Mouse (Mus musculus) mouse embryonic stem cell (cell line): Measurements from ENCODE around the gene Meis2.

Experiments used
- in situ Hi-C, 2 experiments: fragments of 300-500 bp; cut with MboI; formaldehyde crosslinking; loops; 1 replicate in 1 of 2; 3 replicates in 1 of 2; pipeline ENCODE4 v1.14.3; 2019 to 2020; ENCODE audit warnings: low sequenced_read_pairs in 2 of 2, low pct_unique_long_range_greater_than_20kb in 1 of 2, mixed read lengths in 1 of 2; ENCODE audit not compliant: unreplicated experiment in 1 of 2

Meis2 gene

DNA sequence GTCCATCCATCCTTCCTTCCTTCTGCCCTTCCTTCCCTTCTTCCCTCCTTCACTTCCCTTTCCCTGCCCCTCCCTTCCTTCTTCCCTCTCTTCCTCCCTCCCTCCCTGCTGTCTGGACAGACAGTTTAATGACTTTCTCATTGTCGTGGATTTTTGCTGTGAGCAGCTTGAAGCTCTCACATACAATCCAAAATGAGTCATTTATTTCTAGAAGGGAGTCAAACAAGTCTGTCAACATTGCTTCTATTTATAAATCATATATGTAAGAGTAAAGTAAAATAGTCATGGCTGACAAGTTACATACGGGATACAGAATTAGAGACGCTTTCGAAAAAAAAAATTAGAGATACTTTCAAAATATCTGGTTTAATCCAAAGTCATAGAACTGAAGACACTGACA lies 43.7 kb downstream of the Meis2 start:
- in situ Hi-C loops, result loop anchor here in 1 of 2 experiments (5.0 kb wide), 1 partner anchor 40 kb away; no protein-coding TSS in a partner anchor

DNA sequence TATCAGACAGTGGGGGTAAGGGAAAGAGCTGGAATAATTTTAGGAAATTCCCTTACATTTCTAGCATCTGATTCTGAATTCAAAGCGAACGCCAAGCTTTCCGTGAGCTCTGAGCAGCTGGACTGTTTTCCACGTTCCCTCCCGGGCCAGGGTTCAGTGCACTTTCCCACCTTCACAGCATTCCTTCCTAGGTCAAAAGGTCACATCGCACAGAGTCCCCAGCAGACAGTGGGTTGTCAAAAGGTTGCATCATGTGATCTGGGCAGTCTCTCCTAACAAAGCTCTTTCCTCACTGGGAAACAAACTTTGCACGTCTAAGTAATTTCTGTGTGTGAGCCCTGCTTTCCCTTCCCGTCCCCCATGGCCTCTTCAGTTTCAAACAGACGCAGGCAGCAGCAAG lies 44.6 kb downstream of the Meis2 start:
- in situ Hi-C loops, result loop anchor here in 1 of 2 experiments (5.0 kb wide), 1 partner anchor 41 kb away; no protein-coding TSS in a partner anchor

DNA sequence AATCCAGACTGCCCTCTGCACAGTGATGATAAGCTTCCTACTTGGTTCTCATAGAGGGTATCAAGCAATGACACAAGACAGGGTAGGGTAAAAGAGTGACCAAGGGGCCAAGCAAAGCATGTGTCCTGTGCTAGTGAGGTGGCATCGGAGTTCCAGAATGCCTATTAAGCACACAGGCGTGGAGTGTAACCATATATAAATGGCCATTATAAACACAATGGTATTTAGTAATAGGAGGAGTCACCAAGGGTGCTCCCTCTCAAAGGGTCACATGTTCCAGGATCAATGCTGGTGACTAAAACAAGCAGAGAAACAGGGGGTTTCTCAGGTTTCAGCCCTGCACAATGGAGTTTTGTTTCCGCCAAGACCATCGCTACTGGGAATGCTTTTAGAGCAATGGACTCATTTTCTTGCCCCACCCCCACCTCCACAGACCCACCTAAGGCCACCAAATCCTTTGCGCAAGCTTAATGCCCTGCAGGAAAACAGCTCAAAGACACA lies 45.1 kb downstream of the Meis2 start:
- in situ Hi-C loops, result loop anchor here in 1 of 2 experiments (5.0 kb wide), 1 partner anchor 42 kb away; no protein-coding TSS in a partner anchor

DNA sequence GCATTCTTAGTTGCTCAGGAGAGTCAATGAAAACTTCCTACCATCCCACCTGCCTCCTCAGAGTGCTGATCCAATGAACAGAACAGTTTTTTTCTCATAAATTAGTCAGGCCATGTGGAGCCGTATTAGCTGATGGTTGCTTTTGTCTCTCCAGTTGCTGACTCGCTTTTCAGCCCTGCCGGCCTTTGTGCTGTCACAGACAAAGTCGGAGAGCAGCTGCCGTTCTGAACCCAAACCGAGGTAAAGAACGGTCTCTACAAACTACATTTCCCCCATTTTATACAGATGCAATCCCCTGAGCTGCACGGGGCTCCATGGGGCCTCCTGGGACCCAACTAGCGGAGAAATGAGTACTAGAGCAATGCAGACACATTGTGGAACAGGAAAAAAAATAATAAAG lies 45.7 kb downstream of the Meis2 start:
- in situ Hi-C loops, result loop anchor here in 1 of 2 experiments (5.0 kb wide), 1 partner anchor 42 kb away; no protein-coding TSS in a partner anchor

DNA sequence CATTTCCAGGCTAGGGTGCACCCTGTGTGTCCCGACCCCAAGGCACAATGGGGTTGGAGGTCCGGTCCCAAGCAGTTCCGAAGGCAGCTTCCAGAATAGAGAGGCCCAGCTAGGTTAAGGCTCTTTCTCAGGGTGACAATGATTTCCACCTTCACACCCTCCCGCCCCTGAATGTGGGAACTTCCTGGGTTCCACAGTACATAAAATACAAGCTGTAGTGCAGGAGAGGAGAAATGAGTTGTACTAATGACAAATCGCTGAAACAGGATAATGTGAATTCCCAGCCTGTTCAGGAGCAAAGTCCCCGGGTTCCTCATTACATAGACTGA lies 46.2 kb downstream of the Meis2 start:
- in situ Hi-C loops, result no loop called here

DNA sequence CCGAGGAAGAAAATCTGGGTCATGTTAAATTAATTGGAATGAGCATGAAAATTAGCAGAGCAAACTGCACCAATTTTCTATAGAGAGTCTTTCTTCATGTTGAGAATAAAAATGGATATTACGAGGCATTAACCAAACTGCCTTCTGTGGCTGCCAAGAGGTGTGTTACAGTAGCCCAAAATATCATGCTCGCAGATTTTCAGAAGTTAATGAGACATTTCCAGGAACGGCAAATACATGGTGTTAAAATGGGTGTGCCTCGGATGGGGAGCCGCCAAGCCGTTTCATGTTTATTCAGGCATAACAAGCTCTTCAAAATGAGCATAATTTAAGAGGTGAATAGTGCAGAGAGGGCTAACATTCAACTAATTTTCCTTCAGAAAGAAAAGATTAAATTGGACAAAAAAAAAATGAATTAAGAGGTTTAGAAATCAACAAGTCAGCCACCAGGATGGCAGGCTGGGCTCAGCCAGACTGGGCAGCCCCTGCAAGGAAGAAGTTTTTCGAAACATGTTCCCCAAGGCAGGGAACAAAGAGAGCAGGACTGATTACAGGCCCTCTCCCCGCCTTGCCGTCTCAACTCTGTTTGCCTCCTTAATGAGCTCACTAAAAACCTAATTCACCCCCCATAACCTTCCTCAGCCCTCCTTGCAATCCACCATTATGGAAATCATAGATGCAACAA lies 46.7 kb downstream of the Meis2 start:
- in situ Hi-C loops, result no loop called here

DNA sequence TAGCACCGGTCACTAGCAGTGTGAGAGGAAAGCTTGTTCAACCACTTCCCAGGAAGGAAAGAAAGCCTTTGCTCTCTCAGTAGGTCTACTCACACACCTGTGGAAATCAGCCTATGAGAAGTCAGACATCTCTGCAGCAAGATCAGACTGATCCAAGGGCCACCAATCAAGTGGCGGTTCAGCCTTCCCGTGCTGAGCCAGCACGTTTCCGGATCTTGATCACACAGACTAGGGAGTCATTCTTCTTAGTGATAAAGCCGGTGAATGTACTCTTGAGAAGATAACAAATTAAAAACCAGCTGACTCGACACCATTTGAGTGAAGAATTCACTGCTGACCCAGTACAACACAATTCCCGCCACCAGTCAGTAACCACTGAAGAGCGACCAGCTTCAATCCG lies 50.1 kb downstream of the Meis2 start:
- in situ Hi-C loops, result no loop called here

DNA sequence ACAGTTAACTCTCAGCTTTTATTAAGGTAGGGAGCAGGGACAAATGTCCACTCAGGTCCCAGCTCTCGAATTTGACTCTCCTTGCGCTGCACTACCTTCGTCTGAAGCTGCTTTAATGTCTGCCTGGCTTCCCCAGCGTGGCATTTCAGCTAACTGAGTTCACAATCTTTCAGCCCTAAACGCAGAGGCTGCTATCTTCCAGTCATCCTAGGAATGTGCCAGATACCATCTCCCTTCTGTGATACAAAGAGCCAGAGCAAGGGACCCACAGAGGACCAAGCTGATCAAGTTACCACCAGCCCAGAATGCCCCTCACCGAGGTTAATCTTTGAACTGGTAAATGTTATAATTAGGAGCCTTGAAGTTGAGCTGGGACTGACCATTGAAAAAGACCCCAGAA lies 55.2 kb downstream of the Meis2 start:
- in situ Hi-C loops, result no loop called here

DNA sequence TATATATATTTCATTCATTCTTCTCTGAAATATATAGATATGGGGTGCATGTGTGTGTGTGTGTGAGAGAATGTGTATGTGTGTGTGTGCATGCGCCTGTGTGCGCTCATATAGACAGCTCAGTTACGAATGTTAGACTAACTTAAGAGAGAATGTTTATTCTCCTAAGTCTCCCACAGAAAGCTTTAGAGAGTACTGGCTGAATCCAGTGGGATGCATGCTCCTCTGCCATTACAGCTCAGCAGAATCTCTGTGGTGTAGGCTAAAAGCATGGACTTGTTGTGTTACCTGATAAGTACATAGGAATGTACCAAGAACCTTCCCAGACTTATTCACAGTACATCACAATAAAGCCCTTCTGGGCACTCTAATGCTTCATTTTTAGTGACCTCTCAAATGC lies 55.6 kb downstream of the Meis2 start:
- in situ Hi-C loops, result no loop called here

DNA sequence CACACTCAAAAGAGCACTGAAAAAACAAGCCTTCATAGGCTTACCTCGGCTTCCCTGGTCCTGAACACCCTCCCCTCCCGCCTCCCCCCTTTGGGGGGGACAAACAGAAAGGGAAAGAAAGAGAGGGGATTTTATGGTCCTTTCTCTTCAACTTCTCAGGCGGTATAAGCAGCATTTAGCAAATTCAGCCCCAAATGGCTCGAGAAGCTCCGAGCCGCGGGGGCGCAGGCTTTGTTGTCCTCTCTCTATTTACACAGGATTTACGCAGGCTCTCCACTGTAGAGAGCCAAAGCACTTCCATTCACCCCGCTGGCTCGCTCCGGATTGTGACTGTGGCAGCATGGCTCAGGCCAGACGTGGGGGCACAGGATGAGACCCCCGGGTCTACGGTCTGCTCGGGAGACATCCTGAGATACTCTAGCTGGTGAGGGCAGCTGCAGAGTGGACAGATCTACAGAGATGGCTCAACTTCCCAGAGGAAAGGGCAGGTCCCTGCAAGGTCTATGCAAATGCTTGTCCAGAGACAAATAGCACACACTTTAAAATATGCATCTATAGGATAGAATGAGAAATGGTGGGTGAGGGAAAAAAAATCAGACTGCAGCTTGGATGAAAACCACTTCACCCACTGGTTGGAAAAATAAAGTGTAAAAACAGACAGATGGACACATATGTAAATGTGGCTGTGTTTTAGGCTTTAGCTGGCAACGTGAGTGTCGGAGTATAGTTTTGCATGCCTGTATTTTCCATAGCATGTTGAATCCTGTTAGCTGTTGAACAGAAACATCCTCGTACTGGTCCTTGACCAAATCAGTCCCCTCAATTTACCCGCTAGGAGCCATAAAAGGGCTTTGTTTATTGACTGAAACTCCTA lies 56.3 kb downstream of the Meis2 start:
- in situ Hi-C loops, result no loop called here

DNA sequence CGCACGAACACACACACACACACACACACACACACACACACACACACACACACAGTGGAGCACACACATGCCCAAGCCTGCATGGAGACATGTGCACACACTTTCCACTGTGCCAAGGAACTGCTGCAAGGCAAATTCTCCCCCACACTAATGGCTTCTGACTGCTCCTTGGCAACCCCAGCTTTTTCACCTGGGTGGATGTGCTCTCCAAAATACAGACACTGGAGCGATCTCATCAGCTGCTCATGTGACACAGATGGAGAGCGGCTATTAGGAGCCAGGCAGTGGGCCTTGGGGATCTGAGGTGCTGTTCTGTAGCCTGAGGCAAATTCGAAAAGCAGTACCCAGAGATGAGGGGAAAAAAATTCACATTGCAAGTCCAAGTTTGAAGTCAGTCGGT lies 63.3 kb downstream of the Meis2 start:
- in situ Hi-C loops, result no loop called here

DNA sequence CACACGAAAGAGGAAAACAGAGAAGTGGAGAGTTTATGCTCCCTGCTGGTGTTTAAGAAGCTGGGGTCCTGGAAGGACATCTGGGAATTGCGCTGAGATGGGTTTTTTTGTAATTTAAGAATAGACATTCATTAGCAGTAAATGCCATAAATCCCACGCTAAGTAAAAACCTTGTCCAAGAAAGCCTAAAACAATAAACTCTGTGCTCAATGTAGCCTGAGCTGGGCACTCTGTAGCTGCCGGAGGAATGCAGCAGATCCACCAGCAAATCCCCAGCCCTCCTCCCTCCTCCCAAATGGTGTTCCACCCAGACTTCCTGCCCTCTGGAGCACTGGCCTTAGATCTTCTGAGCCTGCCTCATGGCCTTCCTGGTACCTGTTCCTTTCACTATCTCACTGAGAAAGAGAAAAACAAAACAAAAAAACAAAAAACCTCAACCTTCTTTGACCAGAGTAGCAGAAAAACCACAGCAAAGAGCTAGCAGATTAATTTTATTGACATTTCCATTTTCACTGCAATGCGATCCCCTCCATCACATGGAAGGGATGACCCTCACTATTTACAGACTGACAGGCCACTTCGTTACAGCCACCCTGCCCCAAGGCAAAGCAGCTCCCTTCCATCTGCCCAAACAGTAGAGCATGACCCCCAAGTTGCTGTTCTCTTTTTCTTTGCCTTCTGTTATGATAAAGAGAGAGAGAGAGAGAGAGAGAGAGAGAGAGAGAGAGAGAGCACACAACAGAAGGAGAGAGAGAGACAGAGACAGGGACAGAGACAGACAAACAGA lies 64.1 kb downstream of the Meis2 start:
- in situ Hi-C loops, result no loop called here

DNA sequence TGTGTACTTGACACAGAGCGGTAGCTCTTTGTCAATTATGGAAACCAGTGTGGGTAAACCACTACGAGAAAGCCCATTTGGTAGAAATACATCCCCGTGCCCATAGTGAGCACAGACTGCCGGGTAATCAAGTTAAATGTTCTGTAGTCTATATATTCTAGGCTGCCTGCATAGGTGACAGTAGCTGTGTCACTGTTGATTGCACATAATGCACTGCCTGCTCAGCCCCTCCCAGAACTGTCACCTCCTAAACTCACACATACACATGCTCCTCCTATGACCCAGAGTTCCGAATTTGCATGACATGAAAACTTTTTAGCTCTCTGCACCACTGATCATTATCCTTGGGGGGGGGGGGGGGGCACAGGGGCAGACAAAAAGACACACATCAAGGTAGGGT lies 65.1 kb downstream of the Meis2 start:
- in situ Hi-C loops, result no loop called here

DNA sequence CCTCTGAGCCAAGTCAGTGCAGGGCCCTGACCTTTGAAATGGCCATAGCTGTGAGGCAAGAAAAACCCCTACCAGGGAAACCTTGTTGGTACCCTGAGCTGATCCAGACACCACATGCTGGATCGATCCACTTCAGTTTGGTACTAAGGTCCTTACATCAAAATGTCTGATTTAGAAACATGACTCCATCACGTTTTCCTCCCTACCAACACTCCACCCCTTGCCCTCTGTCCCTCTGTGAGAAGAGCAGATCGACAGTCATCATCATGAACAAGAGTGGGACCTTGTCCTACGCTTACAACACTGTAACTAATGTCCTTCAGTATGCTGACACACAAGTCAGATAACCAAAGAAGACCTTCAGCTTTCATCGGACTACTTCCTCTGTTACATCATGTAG lies 66.8 kb downstream of the Meis2 start:
- in situ Hi-C loops, result no loop called here

DNA sequence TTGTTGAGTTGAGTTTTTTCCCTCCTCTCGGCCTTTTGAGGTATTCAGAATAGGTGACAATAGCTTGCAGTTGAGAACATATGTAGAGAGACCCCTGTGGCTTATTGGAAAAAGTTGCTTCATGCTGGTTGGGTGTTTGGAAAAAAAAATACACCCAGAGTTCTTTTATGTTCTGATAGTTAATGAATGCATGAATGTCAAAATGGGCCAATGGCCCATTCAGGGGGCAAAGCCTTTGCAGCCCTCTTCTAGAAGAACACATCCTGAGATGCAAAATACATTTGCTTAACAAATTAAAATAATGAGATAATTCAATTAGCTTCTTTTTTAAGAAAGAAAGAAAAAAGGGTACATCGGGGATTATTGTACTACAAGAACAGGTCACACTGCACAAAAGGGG lies 69.2 kb downstream of the Meis2 start:
- in situ Hi-C loops, result no loop called here

DNA sequence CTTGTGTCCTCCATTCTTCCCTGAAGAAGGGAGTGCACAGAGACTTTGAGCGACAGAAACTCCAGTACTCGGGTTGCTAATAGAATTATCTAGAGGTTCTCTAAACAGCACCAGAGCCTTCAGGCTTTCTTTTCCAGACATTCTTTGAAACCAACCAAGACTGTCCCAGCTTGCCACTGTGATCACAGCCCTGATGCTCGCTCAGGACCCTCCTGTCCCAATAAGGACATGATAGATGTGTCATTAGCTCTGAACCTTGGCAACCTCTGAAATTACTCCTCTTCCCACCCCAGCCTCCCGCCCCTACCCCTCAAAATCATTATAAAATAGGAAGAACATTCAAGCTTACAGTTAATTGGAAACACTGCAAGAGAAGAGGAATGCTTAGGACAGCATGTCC lies 71.8 kb downstream of the Meis2 start:
- in situ Hi-C loops, result no loop called here

DNA sequence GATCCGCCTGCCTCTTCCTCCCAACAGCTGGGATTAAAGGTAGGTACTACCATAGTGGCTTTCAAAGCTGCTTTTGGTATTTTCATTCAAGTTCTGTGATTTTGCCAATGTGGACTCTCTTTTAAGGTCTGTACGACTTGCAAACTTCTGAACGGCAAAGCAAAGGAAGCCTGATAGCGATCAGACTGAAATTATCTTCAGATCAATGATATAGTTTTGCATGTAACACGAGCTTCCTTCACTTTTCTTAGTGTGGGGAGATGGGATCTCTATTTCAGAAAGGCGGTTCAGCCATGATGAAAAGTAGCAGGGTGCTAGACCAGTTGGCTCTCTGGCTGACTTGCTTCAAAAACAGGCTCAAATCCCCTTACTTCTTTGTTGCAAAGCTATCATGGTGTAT lies 76.4 kb downstream of the Meis2 start:
- in situ Hi-C loops, result loop anchor here in 1 of 2 experiments (10.0 kb wide), 1 partner anchor 76 kb away; the partner anchor contains the start of gene Meis2

DNA sequence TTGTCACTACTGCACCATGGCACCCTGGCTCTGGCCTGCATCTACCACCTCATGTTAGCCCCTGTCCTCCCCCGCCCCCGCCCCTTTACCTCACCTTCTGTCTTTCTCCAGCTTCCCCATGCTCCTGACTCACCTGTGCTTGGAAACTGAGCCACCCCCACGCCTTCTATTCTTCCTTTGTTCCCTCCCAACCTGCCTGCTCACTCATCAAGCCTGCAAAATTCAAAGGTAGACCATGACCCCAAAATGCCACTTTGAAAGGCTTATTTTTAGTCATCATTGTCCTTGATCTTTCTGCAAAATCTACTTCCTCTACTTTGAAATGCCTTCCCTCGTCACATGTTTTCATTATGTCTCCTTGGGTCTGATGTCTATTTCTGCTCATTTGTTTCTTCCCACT lies 77.2 kb downstream of the Meis2 start:
- in situ Hi-C loops, result loop anchor here in 1 of 2 experiments (10.0 kb wide), 1 partner anchor 76 kb away; the partner anchor contains the start of gene Meis2

DNA sequence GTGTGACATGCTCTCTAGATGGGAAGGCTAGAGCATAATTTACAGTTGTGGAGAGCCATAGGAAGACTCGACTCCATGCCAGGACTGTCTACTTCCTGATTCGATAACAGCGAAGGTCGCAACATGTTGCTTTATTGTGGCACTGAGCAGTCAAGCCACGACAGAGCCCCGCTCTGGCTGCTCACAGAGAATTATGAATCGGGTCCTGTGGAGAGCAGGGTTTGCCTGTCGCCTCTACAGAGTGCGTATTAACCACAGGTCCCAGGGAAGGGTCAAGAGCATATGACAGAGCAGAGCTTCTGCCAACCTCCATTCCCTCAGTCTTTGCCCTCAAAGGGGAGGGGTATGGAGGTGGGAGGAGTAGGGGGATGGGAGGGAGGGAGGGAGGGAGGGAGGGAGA lies 80.7 kb downstream of the Meis2 start:
- in situ Hi-C loops, result loop anchor here in 1 of 2 experiments (10.0 kb wide), 1 partner anchor 80 kb away; the partner anchor contains the start of gene Meis2
